Mouse (Mus musculus) megakaryocyte-erythroid progenitor cell, adult 5 weeks (primary cell): ENCODE measurements around the gene Gmfg. TPM values are rescaled to one million over a fixed set of nuclear protein-coding genes. Genes with fewer than 3 reads are reported as not detected.

Source experiments
- polyA plus RNA-seq: library from polyadenylated mRNA; stranded (reverse); fragments of >175 nt; gene quantifications from 2 replicates; pipeline ENCODE4 v1.2.3, GENCODE M21; 2012

Gmfg gene
- polyA plus RNA-seq, result 34.0 and 38.0 TPM in 2 replicates

DNA sequence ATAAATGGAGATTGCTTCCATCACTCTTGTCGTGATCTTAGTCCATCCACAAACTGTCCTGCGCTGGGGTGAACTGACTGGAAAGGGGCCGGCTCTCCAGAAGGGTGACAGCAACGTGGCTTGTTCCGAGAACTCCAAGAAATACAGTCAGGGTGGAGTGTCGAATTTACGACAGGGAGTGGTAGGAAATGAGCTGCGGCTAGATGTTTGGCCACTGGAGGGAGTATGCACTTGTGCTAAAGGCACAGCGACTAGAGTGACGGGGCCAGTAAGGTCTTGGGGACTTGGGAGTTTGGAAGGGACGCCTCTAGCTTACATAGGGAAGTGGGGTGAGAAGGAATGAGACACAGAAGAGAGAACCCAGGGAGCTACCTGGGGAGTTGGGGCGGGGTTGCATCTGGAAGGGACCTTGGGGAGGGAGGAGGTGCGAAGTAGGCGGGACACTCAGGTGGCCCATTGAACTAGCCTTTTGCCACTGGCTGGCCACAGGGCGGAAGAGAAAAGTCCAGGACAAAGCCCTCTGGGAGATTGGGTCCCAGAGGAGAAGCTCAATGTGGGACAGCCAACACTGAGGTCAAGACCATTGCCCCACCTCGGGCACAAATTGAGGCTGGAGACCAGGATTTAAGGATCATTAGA is at the start of gene Gmfg:
Gene Gmfg, plus strand, starts transcription at position 516 of the 639 bp plus-strand sequence.

DNA sequence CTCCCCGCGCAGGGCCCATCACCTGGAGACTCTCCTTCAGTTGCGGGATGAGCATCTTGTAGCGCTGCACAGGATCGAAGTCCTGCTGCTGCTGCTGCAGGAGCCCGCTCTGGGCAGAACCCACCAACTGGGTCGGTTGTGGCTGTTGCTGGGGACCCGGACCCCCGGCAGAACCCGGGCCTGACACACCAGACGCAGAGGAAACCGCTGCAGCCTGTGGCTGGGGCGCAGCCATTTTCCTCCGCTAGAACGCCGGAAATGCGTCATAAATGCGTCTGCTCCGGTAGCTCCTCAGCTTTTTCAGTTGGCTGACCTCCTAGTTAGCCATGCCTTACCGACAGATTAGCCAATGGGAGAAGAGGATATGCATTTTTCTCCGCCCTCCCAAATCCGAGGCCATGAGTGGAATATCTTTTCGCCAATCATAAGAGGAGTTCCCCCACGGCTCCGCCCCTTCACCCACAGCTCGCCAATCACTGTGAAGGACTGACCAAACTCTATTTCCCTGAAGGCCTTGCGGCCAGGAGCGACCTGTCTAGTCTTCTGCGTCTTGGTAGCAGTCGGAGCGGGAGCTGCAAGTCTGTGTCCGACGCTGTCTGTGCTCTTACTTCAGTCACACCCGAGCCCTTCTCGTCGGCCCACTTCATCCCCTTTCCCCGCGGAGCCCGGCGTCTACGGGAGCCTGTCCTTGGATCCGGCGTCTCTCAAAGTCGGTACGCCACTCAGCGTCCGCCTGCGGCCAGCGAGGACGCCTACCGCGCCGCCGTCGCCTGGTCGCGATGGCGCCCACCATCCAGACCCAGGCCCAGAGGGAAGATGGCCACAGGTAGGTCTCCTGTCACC is 44.6 kb upstream of the Gmfg start, which contains the start of the genes Med29 and Paf1:
Gene Med29, minus strand, starts transcription at position 280 of the 843 bp plus-strand sequence.
Gene Paf1, plus strand, starts transcription at position 523 of the 843 bp plus-strand sequence.

DNA sequence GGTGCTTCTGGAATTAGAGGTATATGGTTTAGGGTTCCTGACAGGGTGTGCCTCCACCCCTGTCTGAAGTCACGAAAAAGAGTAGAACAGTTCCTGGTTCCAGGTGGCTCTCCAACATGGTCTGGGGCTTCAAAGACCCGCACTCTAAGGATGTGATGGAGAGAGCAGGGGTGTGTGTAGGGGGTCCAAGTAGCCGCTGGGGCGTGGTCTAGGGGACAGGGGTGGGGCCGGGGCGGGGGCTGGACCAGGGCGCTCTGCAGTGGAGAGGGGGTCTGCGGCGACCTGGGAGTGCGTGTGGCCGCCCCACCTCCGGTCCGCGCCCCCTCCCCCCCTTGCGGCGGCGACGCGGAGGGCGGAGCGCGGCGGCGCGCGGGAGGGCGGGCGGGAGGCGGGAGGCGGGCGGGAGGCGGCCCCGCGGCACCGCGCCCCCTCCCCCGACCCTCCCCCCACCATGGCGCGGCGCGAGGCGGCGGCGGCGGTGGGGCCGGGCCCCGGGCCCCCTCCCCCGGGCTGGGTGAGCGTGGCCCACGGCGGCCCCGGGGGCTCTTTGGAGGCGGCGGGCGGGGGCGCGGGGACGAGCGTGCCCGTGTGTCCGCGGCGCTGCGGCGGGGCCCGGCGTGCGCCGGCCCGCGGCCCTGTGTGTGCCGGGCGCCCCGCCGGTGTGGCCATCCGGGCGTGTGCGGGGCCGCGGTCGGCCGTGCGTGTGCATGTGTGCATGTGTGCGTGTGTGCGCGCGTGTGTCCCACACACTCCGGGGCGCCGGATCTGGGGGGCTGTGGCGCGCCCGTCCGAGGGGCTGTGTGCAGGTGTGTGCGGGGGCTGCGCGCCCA is 14.5 kb downstream of the Gmfg start, which contains the start of gene Lrfn1:
Gene Lrfn1, plus strand, starts transcription at position 450 of the 830 bp plus-strand sequence.

Other genes with a start within 250 kb of the Gmfg start
- 6.3 and 9.5 TPM in 2 replicates for gene Eid2, start 169.6 kb upstream of the Gmfg start, polyA plus RNA-seq
- 9.4 and 10.6 TPM in 2 replicates for gene Eid2b, start 159.7 kb upstream of the Gmfg start, polyA plus RNA-seq
- gene Selenov, start 146.3 kb upstream of the Gmfg start, polyA plus RNA-seq, result 0.05 TPM in 1 of 2 replicates, not detected in the other
- gene Dll3, start 135.2 kb upstream of the Gmfg start, polyA plus RNA-seq, result 0.34 TPM in 1 of 2 replicates, not detected in the other
- 165 and 203 TPM in 2 replicates for gene Timm50, start 125.4 kb upstream of the Gmfg start, polyA plus RNA-seq
- gene Supt5, start 98.7 kb upstream of the Gmfg start, polyA plus RNA-seq, result 128 and 162 TPM in 2 replicates
- 2,959 and 3,332 TPM in 2 replicates for gene Rps16, start 86.8 kb upstream of the Gmfg start, polyA plus RNA-seq
- 17.3 and 19.4 TPM in 2 replicates for gene Plekhg2, start 64.8 kb upstream of the Gmfg start, polyA plus RNA-seq
- 540 and 1,040 TPM in 2 replicates for gene Zfp36, start 57.2 kb upstream of the Gmfg start, polyA plus RNA-seq
- gene Med29, start 44.7 kb upstream of the Gmfg start, polyA plus RNA-seq, result 13.3 and 17.5 TPM in 2 replicates
- gene Paf1, start 44.5 kb upstream of the Gmfg start, polyA plus RNA-seq, result 125 and 193 TPM in 2 replicates
- 12.6 and 15.9 TPM in 2 replicates for gene Lrfn1, start 14.5 kb downstream of the Gmfg start, polyA plus RNA-seq
- not detected in 2 replicates for gene Ifnl2, start 73.0 kb downstream of the Gmfg start, polyA plus RNA-seq
- gene Ifnl3, start 85.4 kb downstream of the Gmfg start, polyA plus RNA-seq, result not detected in 2 replicates
- gene Sycn, start 103.4 kb downstream of the Gmfg start, polyA plus RNA-seq, result not detected in 2 replicates
- 5.8 and 5.9 TPM in 2 replicates for gene Nccrp1, start 109.8 kb downstream of the Gmfg start, polyA plus RNA-seq
- gene Samd4b, start 160.7 kb downstream of the Gmfg start, polyA plus RNA-seq, result 92.1 and 106 TPM in 2 replicates
- 41.7 and 46.1 TPM in 2 replicates for gene Pak4, start 160.7 kb downstream of the Gmfg start, polyA plus RNA-seq
- not detected in 2 replicates for gene Acp7, start 193.9 kb downstream of the Gmfg start, polyA plus RNA-seq